Mouse (Mus musculus): ENCODE measurements at regions not wholly inside any gene's neighbourhood (a gene's known extent, or its start where the extent isn't known, plus 50 kb on each side); places are given as distances from the start of the nearest gene placed in this dataset.
"Not testable (repeated sequence)": the region's sequence is repeated elsewhere in the genome, so short reads cannot be mapped to it uniquely, and the experiment has no call there.

GRCm38 (mm10) chr14:40561886-40562285 lies 331.2 kb downstream of the Sh2d4b start:
- Histone ChIP-seq H3K4me1 (replicated peaks; ENCODE audit: control insufficient read depth, insufficient read depth, low read length) (no peaks in the 10 kb centered on the region), H3K36me3 (ENCODE audit: control insufficient read depth, insufficient read depth, low read length) (no peaks in the 10 kb centered on the region), H3K4me2 (replicated peaks; ENCODE audit: low read depth, low read length) (no peak overlapping the region), H3K27ac (ENCODE audit: low read depth, low read length) (no peak overlapping the region), H3K27me3 (ENCODE audit: control insufficient read depth, insufficient read depth, low read length) (no peaks in the 10 kb centered on the region), H3K4me3 (ENCODE audit: low read depth, low read length) (no peak overlapping the region), H3K9ac (ENCODE audit: low read depth, low read length) (no peak overlapping the region), H3K9me3 (ENCODE audit: control insufficient read depth, low read length) (no peaks in the 10 kb centered on the region)
- DNase-seq (ENCODE audit: low spot score) (no peak), ATAC-seq (ENCODE audit: low FRiP score) (no peak)
- 86% methylated on average over 8 of the region's 8 CpGs for WGBS

- not testable (repeated sequence) for H3K27me3 ChIP-seq (ENCODE audit: control insufficient read depth, insufficient read depth, low read length); ATAC-seq (ENCODE audit: low FRiP score); H3K9ac ChIP-seq (ENCODE audit: low read depth, low read length); DNase-seq (ENCODE audit: low spot score); H3K9me3 ChIP-seq (ENCODE audit: control insufficient read depth, low read length); H3K4me3 ChIP-seq (ENCODE audit: low read depth, low read length); H3K36me3 ChIP-seq (ENCODE audit: control insufficient read depth, insufficient read depth, low read length); H3K27ac ChIP-seq (ENCODE audit: low read depth, low read length); H3K4me1 ChIP-seq (replicated peaks; ENCODE audit: control insufficient read depth, insufficient read depth, low read length); H3K4me2 ChIP-seq (replicated peaks; ENCODE audit: low read depth, low read length)
- 94% methylated on average over 8 of the region's 12 CpGs for WGBS
These were observed 346.6 kb downstream of the Sh2d4b start for GRCm38 (mm10) chr14:40546421-40546820.

- Histone ChIP-seq H3K4me3 (ENCODE audit: low read depth, low read length) (no peak overlapping the region), H3K4me2 (replicated peaks; ENCODE audit: low read depth, low read length) (no peak overlapping the region), H3K27ac (ENCODE audit: low read depth, low read length) (no peak overlapping the region), H3K9ac (ENCODE audit: low read depth, low read length) (no peak overlapping the region), H3K4me1 (replicated peaks; ENCODE audit: control insufficient read depth, insufficient read depth, low read length) (no peaks in the 10 kb centered on the region), H3K27me3 (ENCODE audit: control insufficient read depth, insufficient read depth, low read length) (no peaks in the 10 kb centered on the region), H3K9me3 (ENCODE audit: control insufficient read depth, low read length) (no peaks in the 10 kb centered on the region), H3K36me3 (ENCODE audit: control insufficient read depth, insufficient read depth, low read length) (no peaks in the 10 kb centered on the region)
- DNase-seq (ENCODE audit: low spot score) (no peak), ATAC-seq (ENCODE audit: low FRiP score) (no peak)
- WGBS = 88% methylated on average over 2 of the region's 2 CpGs
These were observed 360.0 kb downstream of the Sh2d4b start for GRCm38 (mm10) chr14:40533031-40533430.

- Histone ChIP-seq H3K27ac (ENCODE audit: low read depth, low read length) (no peak overlapping the region), H3K27me3 (ENCODE audit: control insufficient read depth, insufficient read depth, low read length) (no peaks in the 10 kb centered on the region), H3K4me3 (ENCODE audit: low read depth, low read length) (no peak overlapping the region), H3K9ac (ENCODE audit: low read depth, low read length) (no peak overlapping the region), H3K4me2 (replicated peaks; ENCODE audit: low read depth, low read length) (no peak overlapping the region), H3K4me1 (replicated peaks; ENCODE audit: control insufficient read depth, insufficient read depth, low read length) (no peaks in the 10 kb centered on the region), H3K9me3 (ENCODE audit: control insufficient read depth, low read length) (no peaks in the 10 kb centered on the region), H3K36me3 (ENCODE audit: control insufficient read depth, insufficient read depth, low read length) (no peaks in the 10 kb centered on the region)
- ATAC-seq (ENCODE audit: low FRiP score) (peak; percentile 53; the same call in 1 of the 2 replicates), DNase-seq (ENCODE audit: low spot score) (no peak)
These were observed 378.4 kb downstream of the Sh2d4b start for GRCm38 (mm10) chr14:40514679-40515078.
